In the genomic region with DNA sequence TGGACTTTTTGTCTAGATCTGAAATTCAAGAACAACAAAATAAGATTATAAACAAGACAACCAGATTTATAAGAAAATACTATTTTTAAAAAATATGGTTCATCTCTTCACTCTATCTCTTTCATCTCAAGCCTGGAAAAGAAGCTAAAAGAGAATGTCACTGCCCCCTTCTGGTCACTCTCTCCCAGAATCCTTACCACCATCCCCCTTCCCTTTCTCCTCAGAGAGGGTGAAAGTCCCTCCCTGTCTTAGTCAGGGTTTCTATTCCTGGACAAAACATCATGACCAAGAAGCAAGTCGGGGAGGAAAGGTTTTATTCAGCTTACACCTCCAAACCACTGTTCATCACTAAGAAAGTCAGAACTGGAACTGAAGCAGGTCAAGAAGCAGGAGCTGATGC, we compare ENCODE assay signal across 8 mouse cellular contexts.
DNase-seq lines count a peak whose midpoint lies in the region; ATAC-seq and TF ChIP-seq lines count a peak whose summit lies in the region.

No protein-coding gene starts in this region.

- peak; percentile 23; the same call in 1 of the 2 replicates for TF ChIP-seq CTCF in E14TG2a.4 (conservative IDR thresholded peaks at IDR 0.05; ENCODE audit: low read length)

- 55% methylated on average over 1 of the region's 1 CpGs for WGBS in forebrain, embryonic 14.5 days
- 45% methylated on average over 1 of the region's 1 CpGs for WGBS in forebrain, embryonic 16.5 days
- 50% methylated on average over 1 of the region's 1 CpGs for WGBS in liver, embryonic 12.5 days (ENCODE audit: insufficient replicate concordance)

- no peak overlapping the region for H3K4me3 ChIP-seq in forebrain, embryonic 14.5 days (ENCODE audit: low read depth, low read length)
- no peak overlapping the region for H3K4me3 ChIP-seq in forebrain, embryonic 16.5 days (replicated peaks; ENCODE audit: low read length)
- no peak overlapping the region for H3K4me3 ChIP-seq in E14TG2a.4 (replicated peaks; ENCODE audit: low read length)
- H3K4me3 ChIP-seq in liver, embryonic 12.5 days: no peak overlapping the region

- no peak overlapping the region for H3K9ac ChIP-seq in forebrain, embryonic 14.5 days (ENCODE audit: low read length)
- H3K9ac ChIP-seq in forebrain, embryonic 16.5 days (replicated peaks; ENCODE audit: low read depth, low read length): no peak overlapping the region
- H3K9ac ChIP-seq in liver, embryonic 12.5 days: no peak overlapping the region

- no peaks in the 10 kb centered on the region for H3K4me1 ChIP-seq in forebrain, embryonic 14.5 days (ENCODE audit: control insufficient read depth, insufficient read depth, low read length)
- no peaks in the 10 kb centered on the region for H3K4me1 ChIP-seq in forebrain, embryonic 16.5 days (replicated peaks; ENCODE audit: control insufficient read depth, insufficient read depth, low read length)
- H3K4me1 ChIP-seq in E14TG2a.4 (replicated peaks; ENCODE audit: low read depth, low read length): no peaks in the 10 kb centered on the region
- no peaks in the 10 kb centered on the region for H3K4me1 ChIP-seq in liver, embryonic 12.5 days

- H3K36me3 ChIP-seq in forebrain, embryonic 14.5 days (ENCODE audit: control insufficient read depth, insufficient read depth, low read length): no peaks in the 10 kb centered on the region
- H3K36me3 ChIP-seq in forebrain, embryonic 16.5 days (ENCODE audit: control insufficient read depth, insufficient read depth): no peaks in the 10 kb centered on the region
- no peaks in the 10 kb centered on the region for H3K36me3 ChIP-seq in E14TG2a.4 (ENCODE audit: insufficient read depth, low read length)
- H3K36me3 ChIP-seq in liver, embryonic 12.5 days: no peaks in the 10 kb centered on the region

- no peak overlapping the region for H3K4me2 ChIP-seq in forebrain, embryonic 14.5 days (ENCODE audit: low read length)
- H3K4me2 ChIP-seq in forebrain, embryonic 16.5 days (ENCODE audit: low read length): no peak overlapping the region
- H3K4me2 ChIP-seq in liver, embryonic 12.5 days: no peak overlapping the region

- peak; percentile 38 for DNase-seq in forebrain, embryonic 14.5 days (ENCODE audit: low spot score)
- DNase-seq in left cerebral cortex, adult 18-20 months (ENCODE audit: low spot score in 2 of 2): peak; percentile 16 to 33
- DNase-seq in left cerebral cortex, postnatal 36 days (ENCODE audit: low spot score in 2 of 2): no peak
- peak; percentile 6 to 7 for DNase-seq in kidney, postnatal 4 days
- DNase-seq in spleen, postnatal 36 days (ENCODE audit: low spot score in 2 of 2): no peak

- H3K27me3 ChIP-seq in forebrain, embryonic 14.5 days (replicated peaks; ENCODE audit: control insufficient read depth, insufficient read depth, low read length): no peaks in the 10 kb centered on the region
- H3K27me3 ChIP-seq in forebrain, embryonic 16.5 days (replicated peaks; ENCODE audit: control insufficient read depth, insufficient read depth, low read length): no peaks in the 10 kb centered on the region
- no peaks in the 10 kb centered on the region for H3K27me3 ChIP-seq in E14TG2a.4 (ENCODE audit: insufficient read depth, low read length)
- H3K27me3 ChIP-seq in liver, embryonic 12.5 days (replicated peaks): no peaks in the 10 kb centered on the region

- no peak for ATAC-seq in forebrain, embryonic 14.5 days
- no peak for ATAC-seq in forebrain, embryonic 16.5 days
- ATAC-seq in liver, embryonic 12.5 days: no peak

- H3K27ac ChIP-seq in forebrain, embryonic 14.5 days (ENCODE audit: low read depth, low read length): no peak overlapping the region
- no peak overlapping the region for H3K27ac ChIP-seq in forebrain, embryonic 16.5 days (ENCODE audit: low read length)
- no peak overlapping the region for H3K27ac ChIP-seq in liver, embryonic 12.5 days

- intact Hi-C loops in left cerebral cortex, postnatal 36 days (cut with DNase I): no loop called here

- H3K9me3 ChIP-seq in forebrain, embryonic 14.5 days (replicated peaks; ENCODE audit: control insufficient read depth, low read length): no peaks in the 10 kb centered on the region
- no peaks in the 10 kb centered on the region for H3K9me3 ChIP-seq in forebrain, embryonic 16.5 days (ENCODE audit: control insufficient read depth, low read length)
- no peaks in the 10 kb centered on the region for H3K9me3 ChIP-seq in E14TG2a.4 (ENCODE audit: low read length)
- H3K9me3 ChIP-seq in liver, embryonic 12.5 days (replicated peaks): no peaks in the 10 kb centered on the region

Comparison
In these comparisons a context has a peak if more than half of its experiments do, and no peak if none do; other contexts are left out.
1. DNase-seq: peak in forebrain, embryonic 14.5 days (single experiment), left cerebral cortex, adult 18-20 months (2 of 2) and kidney, postnatal 4 days (2 of 2); none in left cerebral cortex, postnatal 36 days (0 of 2) and spleen, postnatal 36 days (0 of 2).